ENCODE assay signal across 8 mouse cellular contexts in genomic region chr11:118289037-118289511, GRCm38 (mm10). TPM values are rescaled to one million over a fixed set of nuclear protein-coding genes. Genes with fewer than 3 reads are reported as not detected.
A peak's percentile ranks its signal among the peaks of the same experiment; 100 is the strongest.
DNase-seq lines count a peak whose midpoint lies in the region; ATAC-seq and TF ChIP-seq lines count a peak whose summit lies in the region.

No protein-coding gene starts in this region.

- no peak overlapping the region for H3K27ac ChIP-seq in lung, embryonic 14.5 days (ENCODE audit: low read depth)
- no peak overlapping the region for H3K27ac ChIP-seq in bone marrow, adult 2 months (ENCODE audit: control insufficient read depth, insufficient read depth, low read depth, low read length, poor library complexity)
- no peak overlapping the region for H3K27ac ChIP-seq in forebrain, embryonic 14.5 days (ENCODE audit: low read depth, low read length)
- no peak overlapping the region for H3K27ac ChIP-seq in limb, embryonic 12.5 days
- no peak overlapping the region for H3K27ac ChIP-seq in neural tube, embryonic 12.5 days

- WGBS in lung, embryonic 14.5 days = under 1% methylated on average over 16 of the region's 16 CpGs
- 2% methylated on average over 16 of the region's 16 CpGs for whole genome bisulfite sequencing in bone marrow, adult 2 months
- WGBS in forebrain, embryonic 14.5 days = 2% methylated on average over 16 of the region's 16 CpGs
- under 1% methylated on average over 16 of the region's 16 CpGs for WGBS in limb, embryonic 12.5 days
- WGBS in neural tube, embryonic 12.5 days = 3% methylated on average over 16 of the region's 16 CpGs

- peak overlapping the region; percentile 82 for H3K4me3 ChIP-seq in lung, embryonic 14.5 days (ENCODE audit: low read depth, low read length)
- H3K4me3 ChIP-seq in bone marrow, adult 2 months (replicated peaks; ENCODE audit: control insufficient read depth, low read depth, low read length) = peak overlapping the region; percentile 76
- peak overlapping the region; percentile 64 for H3K4me3 ChIP-seq in forebrain, embryonic 14.5 days (ENCODE audit: low read depth, low read length)
- H3K4me3 ChIP-seq in limb, embryonic 12.5 days (replicated peaks) = peak overlapping the region; percentile 82
- peak overlapping the region; percentile 89 for H3K4me3 ChIP-seq in neural tube, embryonic 12.5 days

- no peak for TF ChIP-seq CTCF in lung, embryonic 14.5 days (IDR thresholded peaks at IDR 0.05; ENCODE audit: low read depth)
- TF ChIP-seq CTCF in bone marrow, adult 2 months (IDR thresholded peaks at IDR 0.05; ENCODE audit: control insufficient read depth, insufficient read depth, low read length) = no peak

- peaks cover 5% of the 10 kb centered on the region; the same call in 1 of the 2 replicates for H3K4me1 ChIP-seq in lung, embryonic 14.5 days (ENCODE audit: insufficient read depth)
- H3K4me1 ChIP-seq in bone marrow, adult 2 months (ENCODE audit: control insufficient read depth, insufficient read depth, low read length) = peaks cover 2% of the 10 kb centered on the region; the same call in 1 of the 2 replicates
- H3K4me1 ChIP-seq in forebrain, embryonic 14.5 days (ENCODE audit: control insufficient read depth, insufficient read depth, low read length) = peaks cover 14% of the 10 kb centered on the region
- peaks cover 15% of the 10 kb centered on the region for H3K4me1 ChIP-seq in limb, embryonic 12.5 days (replicated peaks)
- H3K4me1 ChIP-seq in neural tube, embryonic 12.5 days = peaks cover 22% of the 10 kb centered on the region

- no peak for TF ChIP-seq POLR2A in bone marrow, adult 2 months (IDR thresholded peaks at IDR 0.05; ENCODE audit: borderline replicate concordance, control insufficient read depth, low read depth, low read length)

- peak; percentile 52 for DNase-seq in lung, embryonic 14.5 days
- no peak for DNase-seq in lung, postnatal 4 days
- DNase-seq in forebrain, embryonic 14.5 days (ENCODE audit: low spot score) = no peak
- DNase-seq in right cerebral cortex, postnatal 14 days = no peak

- H3K4me2 ChIP-seq in lung, embryonic 14.5 days = peak overlapping the region; percentile 90
- peak overlapping the region; percentile 68 for H3K4me2 ChIP-seq in forebrain, embryonic 14.5 days (ENCODE audit: low read length)
- peak overlapping the region; percentile 85 for H3K4me2 ChIP-seq in limb, embryonic 12.5 days
- peak overlapping the region; percentile 85 for H3K4me2 ChIP-seq in neural tube, embryonic 12.5 days (replicated peaks)

- no peak for ATAC-seq in lung, embryonic 14.5 days (ENCODE audit: insufficient read depth)
- no peak for ATAC-seq in forebrain, embryonic 14.5 days
- no peak for ATAC-seq in limb, embryonic 12.5 days (ENCODE audit: insufficient number of reproducible peaks, insufficient read depth, low FRiP score, low TSS enrichment, low read depth)
- no peak for ATAC-seq in neural tube, embryonic 12.5 days (ENCODE audit: low FRiP score, low read depth)
- no peak for ATAC-seq in activated CD4-positive, CD25-positive, alpha-beta regulatory T cell, adult 4 months

- no peaks in the 10 kb centered on the region for H3K9me3 ChIP-seq in lung, embryonic 14.5 days (ENCODE audit: low read depth, low read length)
- no peaks in the 10 kb centered on the region for H3K9me3 ChIP-seq in forebrain, embryonic 14.5 days (replicated peaks; ENCODE audit: control insufficient read depth, low read length)
- no peaks in the 10 kb centered on the region for H3K9me3 ChIP-seq in limb, embryonic 12.5 days
- H3K9me3 ChIP-seq in neural tube, embryonic 12.5 days = no peaks in the 10 kb centered on the region

- H3K36me3 ChIP-seq in lung, embryonic 14.5 days (ENCODE audit: insufficient read depth) = peaks cover 39% of the 10 kb centered on the region
- peaks cover 36% of the 10 kb centered on the region for H3K36me3 ChIP-seq in forebrain, embryonic 14.5 days (ENCODE audit: control insufficient read depth, insufficient read depth, low read length)
- peaks cover 37% of the 10 kb centered on the region for H3K36me3 ChIP-seq in limb, embryonic 12.5 days
- H3K36me3 ChIP-seq in neural tube, embryonic 12.5 days = peaks cover 36% of the 10 kb centered on the region

- H3K27me3 ChIP-seq in lung, embryonic 14.5 days (ENCODE audit: insufficient read depth, low read length) = no peaks in the 10 kb centered on the region
- H3K27me3 ChIP-seq in forebrain, embryonic 14.5 days (replicated peaks; ENCODE audit: control insufficient read depth, insufficient read depth, low read length) = no peaks in the 10 kb centered on the region
- no peaks in the 10 kb centered on the region for H3K27me3 ChIP-seq in limb, embryonic 12.5 days
- no peaks in the 10 kb centered on the region for H3K27me3 ChIP-seq in neural tube, embryonic 12.5 days (replicated peaks)

- peak overlapping the region; percentile 79 for H3K9ac ChIP-seq in lung, embryonic 14.5 days
- H3K9ac ChIP-seq in forebrain, embryonic 14.5 days (ENCODE audit: low read length) = peak overlapping the region; percentile 67
- H3K9ac ChIP-seq in limb, embryonic 12.5 days (replicated peaks) = peak overlapping the region; percentile 81
- peak overlapping the region; percentile 89 for H3K9ac ChIP-seq in neural tube, embryonic 12.5 days

RNA-seq across cellular contexts. Expression of gene Usp36, which starts 1.0 kb away (rescaled TPM):
- 18.7 and 19.9 TPM in 2 replicates for polyA plus RNA-seq in lung, embryonic 14.5 days (2014; fragmentation: Nextera tagmentation; extraction: Ambion mirVana)
- polyA plus RNA-seq in bone marrow, adult 2 months (2011; ENCODE audit: insufficient read depth, insufficient read length, low replicate concordance, missing spikeins) = 10.2 and 18.5 TPM in 2 replicates
- polyA plus RNA-seq in forebrain, embryonic 14.5 days (2014; fragmentation: Nextera tagmentation; extraction: Ambion mirVana) = 7.1 and 8.7 TPM in 2 replicates
- polyA plus RNA-seq in limb, embryonic 12.5 days (2016; fragmentation: Nextera tagmentation; extraction: Ambion mirVana) = 20.1 and 21.3 TPM in 2 replicates
- polyA plus RNA-seq in neural tube, embryonic 12.5 days (2016; fragmentation: Nextera tagmentation; extraction: Ambion mirVana) = 17.5 and 19.1 TPM in 2 replicates
- polyA plus RNA-seq in activated CD4-positive, CD25-positive, alpha-beta regulatory T cell, adult 4 months (2017; shearing (Covaris generic)) = 10 to 100 TPM; 15.6 to 15.8 TPM

RNA-seq across cellular contexts. Expression of gene Cyth1, which starts 40.7 kb away (rescaled TPM):
- 10.5 and 11.5 TPM in 2 replicates for polyA plus RNA-seq in lung, embryonic 14.5 days (2014; fragmentation: Nextera tagmentation; extraction: Ambion mirVana)
- polyA plus RNA-seq in bone marrow, adult 2 months (2011; ENCODE audit: insufficient read depth, insufficient read length, low replicate concordance, missing spikeins) = 19.2 and 28.3 TPM in 2 replicates
- 21.9 and 24.8 TPM in 2 replicates for polyA plus RNA-seq in forebrain, embryonic 14.5 days (2014; fragmentation: Nextera tagmentation; extraction: Ambion mirVana)
- 24.5 and 26.3 TPM in 2 replicates for polyA plus RNA-seq in limb, embryonic 12.5 days (2016; fragmentation: Nextera tagmentation; extraction: Ambion mirVana)
- polyA plus RNA-seq in neural tube, embryonic 12.5 days (2016; fragmentation: Nextera tagmentation; extraction: Ambion mirVana) = 30.0 and 30.8 TPM in 2 replicates
- polyA plus RNA-seq in activated CD4-positive, CD25-positive, alpha-beta regulatory T cell, adult 4 months (2017; shearing (Covaris generic)) = 10 to 100 TPM; 50.1 to 73.2 TPM

RNA-seq across cellular contexts. Expression of gene Cep295nl, which starts 53.2 kb away (rescaled TPM):
- polyA plus RNA-seq in lung, embryonic 14.5 days (2014; fragmentation: Nextera tagmentation; extraction: Ambion mirVana) = 0.57 and 0.62 TPM in 2 replicates
- 1.4 and 1.5 TPM in 2 replicates for polyA plus RNA-seq in bone marrow, adult 2 months (2011; ENCODE audit: insufficient read depth, insufficient read length, low replicate concordance, missing spikeins)
- polyA plus RNA-seq in forebrain, embryonic 14.5 days (2014; fragmentation: Nextera tagmentation; extraction: Ambion mirVana) = 0.11 TPM in 2 replicates
- polyA plus RNA-seq in limb, embryonic 12.5 days (2016; fragmentation: Nextera tagmentation; extraction: Ambion mirVana) = 0.59 and 0.60 TPM in 2 replicates
- 0.28 and 0.43 TPM in 2 replicates for polyA plus RNA-seq in neural tube, embryonic 12.5 days (2016; fragmentation: Nextera tagmentation; extraction: Ambion mirVana)
- under 1 TPM; 0.24 to 0.45 TPM for polyA plus RNA-seq in activated CD4-positive, CD25-positive, alpha-beta regulatory T cell, adult 4 months (2017; shearing (Covaris generic))
